Mouse (Mus musculus) 3T3-L1 (cell line): ENCODE measurements at regions not wholly inside any gene's neighbourhood (a gene's known extent, or its start where the extent isn't known, plus 50 kb on each side); places are given as distances from the start of the nearest gene placed in this dataset.

Experiments
- DNase-seq: peaks from one replicate; pipeline ENCODE4 v3.0.0-alpha.2; 2015; ENCODE audit warnings: low read depth, low spot score

- no peak for DNase-seq
These were observed 101.3 kb downstream of the Tmco5 start for GRCm38 (mm10) chr2:116979561-116980391.

- DNase-seq: no peak
These were observed 102.2 kb downstream of the Tmco5 start for GRCm38 (mm10) chr2:116980692-116981091.

- no peak for DNase-seq
These were observed 104.9 kb downstream of the Tmco5 start for GRCm38 (mm10) chr2:116983351-116983750.

- DNase-seq: no peak
These were observed 105.4 kb downstream of the Tmco5 start for GRCm38 (mm10) chr2:116983821-116984351.

- DNase-seq: no peak
These were observed 106.1 kb downstream of the Tmco5 start for GRCm38 (mm10) chr2:116984597-116984996.

GRCm38 (mm10) chr2:116985549-116985948 is 107.1 kb downstream of the Tmco5 start:
- DNase-seq: no peak

- peak; percentile 83 for DNase-seq
These were observed 110.6 kb downstream of the Tmco5 start for GRCm38 (mm10) chr2:116988953-116989674.

- no peak for DNase-seq
These were observed 111.6 kb downstream of the Tmco5 start for GRCm38 (mm10) chr2:116990106-116990505.

GRCm38 (mm10) chr2:116991561-116992042 is 113.1 kb downstream of the Tmco5 start:
- DNase-seq: no peak

GRCm38 (mm10) chr2:116993724-116994123 is 115.2 kb downstream of the Tmco5 start:
- DNase-seq: no peak

GRCm38 (mm10) chr2:116996302-116996701 is 117.8 kb downstream of the Tmco5 start:
- DNase-seq: no peak

- peak; percentile 62 for DNase-seq
These were observed 120.3 kb downstream of the Tmco5 start for GRCm38 (mm10) chr2:116998822-116999221.

GRCm38 (mm10) chr2:116999592-116999991 is 121.1 kb downstream of the Tmco5 start:
- no peak for DNase-seq

- no peak for DNase-seq
These were observed 117.2 kb upstream of the Spred1 start for GRCm38 (mm10) chr2:117003976-117004375.

GRCm38 (mm10) chr2:117006846-117007245 is 114.3 kb upstream of the Spred1 start:
- no peak for DNase-seq

GRCm38 (mm10) chr2:117008922-117009321 is 112.3 kb upstream of the Spred1 start:
- DNase-seq: no peak

- DNase-seq: peak; percentile 57
These were observed 111.2 kb upstream of the Spred1 start for GRCm38 (mm10) chr2:117010001-117010400.

- no peak for DNase-seq
These were observed 110.2 kb upstream of the Spred1 start for GRCm38 (mm10) chr2:117010942-117011341.

- DNase-seq: peak; percentile 84
These were observed 103.1 kb upstream of the Spred1 start for GRCm38 (mm10) chr2:117017921-117018651.

- DNase-seq: peak; percentile 96
These were observed 102.1 kb upstream of the Spred1 start for GRCm38 (mm10) chr2:117018917-117019538.

- no peak for DNase-seq
These were observed 101.6 kb upstream of the Spred1 start for GRCm38 (mm10) chr2:117019552-117019951.
